Mouse (Mus musculus) skeletal muscle tissue, postnatal 0 days (tissue): Measurements from ENCODE around the gene Sdhaf3. TPM values are rescaled to one million over a fixed set of nuclear protein-coding genes. Genes with fewer than 3 reads are reported as not detected.

Experiments
- polyA plus RNA-seq: library from polyadenylated mRNA; unstranded; fragments of >200 nt; fragmentation: Nextera tagmentation; extraction: Ambion mirVana; gene quantifications from 2 replicates; pipeline ENCODE4 v1.2.1, GENCODE M21; 2015

Sdhaf3 gene
- polyA plus RNA-seq: 4.7 and 4.9 TPM in 2 replicates

DNA sequence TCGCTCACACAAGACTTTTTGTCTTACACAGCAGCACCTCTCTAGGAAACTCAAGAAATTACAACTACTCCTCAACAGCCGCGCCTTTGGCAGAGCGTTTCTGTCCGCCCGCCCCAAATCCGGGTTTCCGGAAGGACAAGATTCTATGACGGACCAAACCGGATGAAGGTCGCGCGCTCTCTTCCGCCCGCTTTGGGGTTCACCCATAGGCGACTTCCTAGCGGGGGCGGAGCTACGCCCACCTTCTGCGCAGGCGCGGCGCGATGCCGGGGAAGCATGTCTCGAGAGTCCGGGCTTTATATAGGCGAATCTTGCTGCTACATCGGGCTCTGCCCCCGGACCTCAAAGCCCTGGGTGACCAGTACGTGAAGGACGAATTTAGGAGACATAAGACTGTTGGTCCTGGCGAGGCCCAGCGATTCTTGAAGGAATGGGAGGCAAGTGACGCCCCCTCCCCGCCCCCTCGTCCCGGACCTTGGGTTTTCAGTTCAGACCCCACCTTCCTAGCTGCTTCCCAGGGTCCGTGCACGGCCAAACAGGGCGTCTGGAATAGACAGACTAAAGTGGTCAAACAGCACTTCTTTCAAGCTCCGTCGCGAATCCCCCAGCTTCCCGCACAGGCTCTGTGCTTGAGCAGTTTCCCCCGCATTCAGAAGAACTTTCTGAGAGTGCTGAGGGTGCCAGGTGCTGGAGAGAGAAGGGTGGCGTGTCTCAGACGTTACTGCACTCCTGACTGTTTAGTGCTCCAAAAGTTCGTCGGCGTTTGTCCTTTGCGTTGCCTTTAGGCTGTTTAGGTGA is at the start of gene Sdhaf3:
Gene Sdhaf3 (plus strand): TSS at position 241 of the 798 bp plus-strand sequence.

Other genes with a start within 250 kb of the Sdhaf3 start
- not detected in 2 replicates for gene Dlx6, start 92.7 kb upstream of the Sdhaf3 start, polyA plus RNA-seq
- gene Dlx5, start 73.9 kb upstream of the Sdhaf3 start, polyA plus RNA-seq: 0.68 TPM in 1 of 2 replicates, not detected in the other